Mouse (Mus musculus) lung, embryonic 14.5 days (tissue): ENCODE data around the gene Bhlhe23. TPM values are rescaled to one million over a fixed set of nuclear protein-coding genes. Genes with fewer than 3 reads are reported as not detected.

Experiments
- ATAC-seq: fragments of 200-750 bp; cut with Nextera tagmentation; 2 replicates; pipeline ENCODE4 v1.8.0; 2017; ENCODE audit warnings: mild to moderate bottlenecking, moderate TSS enrichment, moderate library complexity; ENCODE audit not compliant: insufficient read depth
- DNase-seq: peaks from one replicate; pipeline ENCODE4 v3.0.0-alpha.2; 2015
- H3K27ac ChIP-seq: fragments of 300-500 bp; sonication (generic); 2 replicates; pipeline ENCODE4 v1.5.1; 2014; ENCODE audit warnings: low read depth, mild to moderate bottlenecking, moderate library complexity
- H3K27me3 ChIP-seq: fragments of 300-500 bp; sonication (generic); 2 replicates; pipeline ENCODE4 v1.6.1; 2014; ENCODE audit warnings: low read length, control low read depth; ENCODE audit not compliant: insufficient read depth
- H3K36me3 ChIP-seq: fragments of 300-500 bp; sonication (generic); 2 replicates; pipeline ENCODE4 v1.6.1; 2014; ENCODE audit warnings: control low read depth; ENCODE audit not compliant: insufficient read depth
- H3K4me1 ChIP-seq: fragments of 300-500 bp; sonication (generic); 2 replicates; pipeline ENCODE4 v1.6.1; 2014; ENCODE audit warnings: antibody characterized with exemption, control low read depth; ENCODE audit not compliant: insufficient read depth
- H3K4me2 ChIP-seq: fragments of 300-500 bp; sonication (generic); 2 replicates; pipeline ENCODE4 v1.6.1; 2014; ENCODE audit warnings: mild to moderate bottlenecking
- H3K4me3 ChIP-seq: fragments of 300-500 bp; sonication (generic); 2 replicates; pipeline ENCODE4 v1.5.1; 2014; ENCODE audit warnings: low read depth, low read length
- H3K9ac ChIP-seq: fragments of 300-500 bp; sonication (generic); 2 replicates; pipeline ENCODE4 v1.6.1; 2014
- H3K9me3 ChIP-seq: fragments of 300-500 bp; sonication (generic); 2 replicates; pipeline ENCODE4 v1.6.1; 2016; ENCODE audit warnings: low read depth, low read length, control low read depth
- CTCF ChIP-seq: IDR thresholded peaks from 2 replicates; pipeline ENCODE4 v1.5.1; 2016; ENCODE audit warnings: antibody characterized with exemption, low read depth
- WGBS: fragments of 180-500 bp; shearing (Covaris S2); extraction: QIAGEN DNeasy Blood & Tissue Kit; methylation state at CpG from one replicate; pipeline ENCODE4 v1.1.7; 2014; 5-methylcytosine and 5-hydroxymethylcytosine counted together
- polyA plus RNA-seq: library from polyadenylated mRNA; unstranded; fragments of >200 nt; fragmentation: Nextera tagmentation; extraction: Ambion mirVana; gene quantifications from 2 replicates; pipeline ENCODE4 v1.2.1, GENCODE M21; 2014

The Bhlhe23 gene
- polyA plus RNA-seq, 1 experiment from 2014 or later, result not detected

GRCm38 (mm10) chr2:180740349-180740748 is 36.4 kb downstream of the Bhlhe23 start:
- no peaks in the 10 kb centered on the region for H3K27me3 ChIP-seq
- 27% methylated on average over 3 of the region's 3 CpGs for WGBS
- no peak for DNase-seq

GRCm38 (mm10) chr2:180737984-180738383 is 38.7 kb downstream of the Bhlhe23 start:
- no peaks in the 10 kb centered on the region for H3K9me3 ChIP-seq

More at GRCm38 (mm10) chr2:180740349-180740748, 36.4 kb downstream of the Bhlhe23 start:
- no peak for TF ChIP-seq CTCF
- no peaks in the 10 kb centered on the region for H3K9me3 ChIP-seq
- no peaks in the 10 kb centered on the region for H3K4me1 ChIP-seq
- no peaks in the 10 kb centered on the region for H3K36me3 ChIP-seq
- H3K9ac ChIP-seq, result no peak overlapping the region
- H3K27ac ChIP-seq, result no peak overlapping the region
- no peak overlapping the region for H3K4me2 ChIP-seq
- no peak for ATAC-seq
- H3K4me3 ChIP-seq, result no peak overlapping the region

GRCm38 (mm10) chr2:180735232-180735631 is 41.5 kb downstream of the Bhlhe23 start:
- Histone ChIP-seq H3K4me2 (no peak overlapping the region), H3K27ac (no peak overlapping the region), H3K4me3 (no peak overlapping the region), H3K9ac (no peak overlapping the region), H3K9me3 (no peaks in the 10 kb centered on the region), H3K27me3 (no peaks in the 10 kb centered on the region), H3K36me3 (no peaks in the 10 kb centered on the region), H3K4me1 (no peaks in the 10 kb centered on the region)
- no peak for ATAC-seq
- TF ChIP-seq CTCF, result no peak
- DNase-seq, result no peak
- 78% methylated on average over 7 of the region's 7 CpGs for WGBS

More at GRCm38 (mm10) chr2:180737984-180738383, 38.7 kb downstream of the Bhlhe23 start:
- Histone ChIP-seq H3K27me3 (no peaks in the 10 kb centered on the region), H3K4me1 (no peaks in the 10 kb centered on the region), H3K27ac (no peak overlapping the region), H3K4me3 (no peak overlapping the region), H3K9ac (no peak overlapping the region), H3K4me2 (no peak overlapping the region), H3K36me3 (no peaks in the 10 kb centered on the region)
- no peak for TF ChIP-seq CTCF
- no peak for ATAC-seq
- WGBS, result 69% methylated on average over 2 of the region's 2 CpGs
- no peak for DNase-seq

GRCm38 (mm10) chr2:180731984-180732383 is 44.7 kb downstream of the Bhlhe23 start:
- Histone ChIP-seq H3K4me1 (no peaks in the 10 kb centered on the region), H3K27ac (no peak overlapping the region), H3K4me3 (no peak overlapping the region), H3K36me3 (no peaks in the 10 kb centered on the region), H3K27me3 (no peaks in the 10 kb centered on the region), H3K9me3 (no peaks in the 10 kb centered on the region), H3K9ac (no peak overlapping the region), H3K4me2 (no peak overlapping the region)
- DNase-seq (no peak), ATAC-seq (no peak; the same call in 1 of the 2 replicates)
- WGBS, result 39% methylated on average over 6 of the region's 6 CpGs
- TF ChIP-seq CTCF, result no peak

- Histone ChIP-seq H3K9me3 (no peaks in the 10 kb centered on the region), H3K4me3 (no peak overlapping the region), H3K36me3 (no peaks in the 10 kb centered on the region), H3K4me1 (no peaks in the 10 kb centered on the region), H3K27me3 (no peaks in the 10 kb centered on the region), H3K9ac (no peak overlapping the region), H3K4me2 (no peak overlapping the region), H3K27ac (0 out of 2 replicates have a peak overlapping the region, but pooled peaks have one; percentile 20)
- DNase-seq, result peak; percentile 66
- no peak for ATAC-seq
- WGBS, result 53% methylated on average over 3 of the region's 3 CpGs
- TF ChIP-seq CTCF, result no peak
These were observed 45.7 kb downstream of the Bhlhe23 start for GRCm38 (mm10) chr2:180731036-180731435.

- Histone ChIP-seq H3K4me2 (no peak overlapping the region), H3K4me3 (no peak overlapping the region), H3K4me1 (no peaks in the 10 kb centered on the region; the same call in 1 of the 2 replicates), H3K36me3 (peaks cover 16% of the 10 kb centered on the region), H3K27me3 (no peaks in the 10 kb centered on the region), H3K27ac (no peak overlapping the region), H3K9ac (no peak overlapping the region), H3K9me3 (no peaks in the 10 kb centered on the region)
- ATAC-seq, result no peak
- 50% methylated on average over 4 of the region's 4 CpGs for WGBS
- TF ChIP-seq CTCF, result no peak
- DNase-seq, result no peak
These were observed 49.1 kb downstream of the Bhlhe23 start for GRCm38 (mm10) chr2:180727613-180728021.

- no peak for TF ChIP-seq CTCF
- 48% methylated on average over 6 of the region's 6 CpGs for WGBS
These were observed 49.9 kb downstream of the Bhlhe23 start for GRCm38 (mm10) chr2:180726658-180727442.

More at GRCm38 (mm10) chr2:180726658-180727442, 49.9 kb downstream of the Bhlhe23 start:
- Histone ChIP-seq H3K27ac (no peak overlapping the region), H3K4me2 (no peak overlapping the region), H3K4me1 (no peaks in the 10 kb centered on the region; the same call in 1 of the 2 replicates), H3K36me3 (peaks cover 23% of the 10 kb centered on the region), H3K9ac (no peak overlapping the region), H3K27me3 (no peaks in the 10 kb centered on the region), H3K9me3 (no peaks in the 10 kb centered on the region), H3K4me3 (no peak overlapping the region)
- ATAC-seq, result no peak
- DNase-seq, result peak; percentile 28
